Mouse (Mus musculus): ENCODE data around the gene Jarid2.

GRCm38 (mm10) chr13:44921721-44922120, 192.4 kb downstream of the Jarid2 start:
- TF ChIP-seq TAL1 (IDR thresholded peaks at IDR 0.05; ENCODE audit: low read length) = no peak
- no peak for TF ChIP-seq GATA1 (IDR thresholded peaks at IDR 0.05; ENCODE audit: low read length)

Data from erythroblast, embryonic 14.5 days (primary cell).